Mouse (Mus musculus): ENCODE measurements around the gene Oas1d.

DNA sequence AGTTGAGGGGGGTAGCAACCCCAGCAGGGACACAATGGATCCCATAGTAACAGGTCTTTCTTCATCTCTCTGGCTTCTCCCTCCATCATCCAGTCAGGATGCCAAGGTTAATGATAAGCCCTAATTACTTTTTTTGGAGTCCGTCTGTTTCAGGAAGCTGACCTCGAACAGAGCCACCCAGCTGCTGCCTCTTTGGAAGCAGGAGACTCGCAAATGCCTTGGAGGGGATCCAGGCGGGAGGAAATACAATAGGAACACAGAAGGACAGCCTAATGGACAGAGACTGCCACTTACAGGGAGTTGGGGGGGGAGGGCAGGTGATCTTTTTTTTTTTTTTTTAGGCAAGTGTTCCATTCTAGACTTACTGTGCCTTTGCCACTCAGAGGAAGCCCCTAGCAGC is 55.4 kb downstream of the Oas1d start:
- no peak for TF ChIP-seq POLR2A (IDR thresholded peaks at IDR 0.05; ENCODE audit: borderline replicate concordance, extremely low read depth, low read depth, low read length)
- no peak for TF ChIP-seq CTCF (IDR thresholded peaks at IDR 0.05; ENCODE audit: insufficient read depth, low read length)
